Mouse (Mus musculus) embryonic facial prominence, embryonic 10.5 days (tissue): ENCODE data around the gene Fos. TPM values are rescaled to one million over a fixed set of nuclear protein-coding genes. Genes with fewer than 3 reads are reported as not detected.
A peak's percentile ranks its signal among the peaks of the same experiment; 100 is the strongest.

Source experiments
- DNase-seq: peaks from one replicate; pipeline ENCODE4 v3.0.0-alpha.2; 2017; ENCODE audit warnings: low spot score
- H3K27ac ChIP-seq: fragments of 300-500 bp; sonication (generic); replicated peaks from 2 replicates; pipeline ENCODE4 v1.5.1; 2016; ENCODE audit warnings: mild to moderate bottlenecking
- H3K27me3 ChIP-seq: fragments of 300-500 bp; sonication (generic); replicated peaks from 2 replicates; pipeline ENCODE4 v1.6.1; 2016; ENCODE audit warnings: low read depth, mild to moderate bottlenecking; ENCODE audit not compliant: poor library complexity, severe bottlenecking
- H3K36me3 ChIP-seq: fragments of 300-500 bp; sonication (generic); replicated peaks from 2 replicates; pipeline ENCODE4 v1.6.1; 2016; ENCODE audit warnings: mild to moderate bottlenecking, moderate library complexity
- H3K4me1 ChIP-seq: fragments of 300-500 bp; sonication (generic); 2 replicates; pipeline ENCODE4 v1.6.1; 2016
- H3K4me3 ChIP-seq: fragments of 300-500 bp; sonication (generic); 2 replicates; pipeline ENCODE4 v1.5.1; 2016; ENCODE audit warnings: mild to moderate bottlenecking, moderate library complexity
- H3K9me3 ChIP-seq: fragments of 300-500 bp; sonication (generic); 2 replicates; pipeline ENCODE4 v1.6.1; 2016; ENCODE audit warnings: mild to moderate bottlenecking
- WGBS: fragments of 180-500 bp; shearing (Covaris S2); methylation state at CpG from one replicate; pipeline ENCODE4 v1.1.7; 2016; 5-methylcytosine and 5-hydroxymethylcytosine counted together
- polyA plus RNA-seq: library from polyadenylated mRNA; unstranded; fragments of >200 nt; fragmentation: Nextera tagmentation; extraction: Ambion mirVana; gene quantifications from 2 replicates; pipeline ENCODE4 v1.2.1, GENCODE M21; 2016

The Fos gene
- polyA plus RNA-seq, 1 experiment from 2014 or later = 1.8 TPM

DNA sequence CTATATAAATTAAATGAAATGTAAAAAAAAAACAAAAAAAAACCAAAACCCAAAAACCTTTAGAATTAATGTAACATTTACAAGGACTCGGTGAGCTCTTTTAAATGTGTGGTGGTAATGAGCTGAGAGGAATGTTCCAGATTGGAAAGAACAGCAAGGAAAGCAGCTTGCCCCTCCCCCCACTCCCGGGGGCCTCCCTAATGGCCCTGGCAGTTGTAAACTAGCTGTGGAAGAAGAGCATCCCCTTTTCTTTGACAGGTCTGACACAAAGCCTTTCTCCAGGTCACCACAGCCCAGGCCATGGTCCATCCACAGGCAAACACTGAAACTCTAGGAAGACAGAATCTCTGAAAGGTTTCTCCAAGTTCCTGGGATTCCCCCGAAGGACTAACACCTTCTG is 5.5 kb downstream of the Fos start:
- Histone ChIP-seq H3K4me1 (peaks cover 39% of the 10 kb centered on the region), H3K4me3 (no peak overlapping the region), H3K27me3 (peaks cover 44% of the 10 kb centered on the region), H3K36me3 (no peaks in the 10 kb centered on the region), H3K27ac (no peak overlapping the region), H3K9me3 (no peaks in the 10 kb centered on the region)
- DNase-seq = no peak
- WGBS = 50% methylated on average over 3 of the region's 3 CpGs

DNA sequence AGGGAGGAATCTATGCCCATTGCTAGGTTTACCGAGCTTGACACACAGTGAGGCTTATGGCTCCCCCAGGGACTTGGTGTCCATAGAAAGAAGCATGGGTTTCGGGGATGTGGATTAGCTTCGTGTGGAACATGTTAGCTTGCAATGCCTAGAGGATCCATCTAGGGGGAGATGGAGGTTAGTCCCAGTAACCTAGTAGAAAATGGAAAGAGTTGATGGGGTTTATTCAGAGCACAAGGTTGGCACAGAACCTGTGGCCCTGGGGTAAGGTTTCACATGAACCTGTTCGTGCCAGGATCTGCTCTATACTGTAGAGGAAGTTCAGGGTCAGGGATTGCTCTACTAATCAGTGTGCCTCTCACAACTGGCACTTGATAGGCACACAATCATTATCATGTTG is 9.5 kb downstream of the Fos start:
- DNase-seq = no peak
- no peak overlapping the region for H3K27ac ChIP-seq
- no peaks in the 10 kb centered on the region for H3K9me3 ChIP-seq
- peaks cover 23% of the 10 kb centered on the region for H3K27me3 ChIP-seq
- H3K36me3 ChIP-seq = no peaks in the 10 kb centered on the region
- H3K4me1 ChIP-seq = peaks cover 41% of the 10 kb centered on the region
- H3K4me3 ChIP-seq = no peak overlapping the region
- WGBS = 33% methylated on average over 4 of the region's 4 CpGs

DNA sequence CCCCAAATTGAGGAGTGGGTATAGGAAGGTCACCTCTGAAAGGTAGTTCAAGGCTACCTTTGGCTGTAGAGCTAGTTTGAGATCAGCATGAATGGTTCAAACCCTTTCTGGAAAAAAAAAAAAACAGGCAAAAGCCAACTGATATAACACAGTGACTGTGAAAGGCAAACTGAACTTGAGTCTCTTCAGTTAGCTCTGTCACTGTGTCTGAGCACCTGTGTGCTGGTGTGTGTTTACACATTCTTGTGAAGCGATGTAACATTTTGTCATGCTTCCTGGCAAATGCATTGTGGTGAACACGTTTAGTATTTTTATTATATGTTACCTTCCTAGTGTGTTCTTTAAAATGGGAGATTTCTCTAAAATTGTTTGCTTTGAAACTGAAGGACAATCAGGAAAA is 11.0 kb downstream of the Fos start:
- Histone ChIP-seq H3K4me3 (no peak overlapping the region), H3K9me3 (no peaks in the 10 kb centered on the region), H3K36me3 (no peaks in the 10 kb centered on the region), H3K4me1 (peaks cover 31% of the 10 kb centered on the region), H3K27me3 (peaks cover 27% of the 10 kb centered on the region), H3K27ac (no peak overlapping the region)
- DNase-seq = no peak
- WGBS = 81% methylated on average over 2 of the region's 2 CpGs

GRCm38 (mm10) chr12:85485890-85486765 is 12.4 kb downstream of the Fos start:
- WGBS = under 1% methylated on average over 52 of the region's 52 CpGs
- H3K4me1 ChIP-seq = peaks cover 26% of the 10 kb centered on the region
- peak; percentile 99 for DNase-seq
- peaks cover 35% of the 10 kb centered on the region for H3K27me3 ChIP-seq
- peak overlapping the region; percentile 86 for H3K27ac ChIP-seq
- no peaks in the 10 kb centered on the region for H3K36me3 ChIP-seq
- no peaks in the 10 kb centered on the region for H3K9me3 ChIP-seq
- peak overlapping the region; percentile 69 for H3K4me3 ChIP-seq

GRCm38 (mm10) chr12:85486766-85487069 is 13.0 kb downstream of the Fos start:
- peaks cover 35% of the 10 kb centered on the region for H3K27me3 ChIP-seq
- peak; percentile 59 for DNase-seq
- peaks cover 27% of the 10 kb centered on the region for H3K4me1 ChIP-seq
- 1% methylated on average over 20 of the region's 20 CpGs for WGBS
- H3K4me3 ChIP-seq = peak overlapping the region; percentile 69
- H3K36me3 ChIP-seq = no peaks in the 10 kb centered on the region
- H3K9me3 ChIP-seq = no peaks in the 10 kb centered on the region
- 0 out of 2 replicates have a peak overlapping the region, but pooled peaks have one; percentile 86 for H3K27ac ChIP-seq

DNA sequence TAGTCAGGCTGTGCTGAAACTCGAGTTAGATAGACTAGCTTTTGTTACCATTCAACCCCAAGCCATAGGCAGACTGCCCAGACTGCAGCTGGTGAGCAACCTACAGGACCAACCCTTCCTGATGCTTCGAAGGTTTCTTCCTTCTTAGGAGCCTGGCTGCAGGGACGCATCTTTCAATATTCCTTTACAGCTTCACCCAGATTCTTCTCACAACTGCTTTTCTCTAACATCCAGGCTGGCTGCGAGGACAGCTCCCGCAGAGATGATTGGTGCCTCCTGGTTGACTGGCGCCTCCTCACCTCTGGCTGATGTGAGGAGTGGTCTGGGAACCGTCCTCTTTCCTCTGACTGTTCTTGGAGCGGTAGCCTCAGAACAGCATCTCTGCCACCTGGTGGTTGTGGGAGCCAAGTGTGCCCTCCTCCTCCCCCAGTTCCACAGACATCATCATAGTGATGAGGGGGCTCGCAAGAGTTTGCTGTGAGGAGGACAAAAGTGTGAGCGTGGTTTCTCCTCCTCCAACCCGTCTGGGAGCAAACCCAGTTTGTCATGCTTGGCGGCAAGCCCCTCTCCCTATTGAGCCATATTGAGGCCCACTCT is 14.0 kb downstream of the Fos start:
- DNase-seq = peak; percentile 84
- Histone ChIP-seq H3K4me1 (peaks cover 33% of the 10 kb centered on the region), H3K27ac (0 out of 2 replicates have a peak overlapping the region, but pooled peaks have one; percentile 6), H3K9me3 (no peaks in the 10 kb centered on the region), H3K36me3 (no peaks in the 10 kb centered on the region), H3K4me3 (peak overlapping the region; percentile 69), H3K27me3 (peaks cover 35% of the 10 kb centered on the region)
- 3% methylated on average over 12 of the region's 12 CpGs for WGBS

GRCm38 (mm10) chr12:85489232-85489886 is 15.7 kb downstream of the Fos start:
- Histone ChIP-seq H3K27ac (no peak overlapping the region), H3K4me1 (peaks cover 33% of the 10 kb centered on the region), H3K9me3 (no peaks in the 10 kb centered on the region), H3K27me3 (peaks cover 35% of the 10 kb centered on the region), H3K4me3 (no peak overlapping the region), H3K36me3 (no peaks in the 10 kb centered on the region)
- WGBS = 80% methylated on average over 7 of the region's 7 CpGs
- DNase-seq = no peak

DNA sequence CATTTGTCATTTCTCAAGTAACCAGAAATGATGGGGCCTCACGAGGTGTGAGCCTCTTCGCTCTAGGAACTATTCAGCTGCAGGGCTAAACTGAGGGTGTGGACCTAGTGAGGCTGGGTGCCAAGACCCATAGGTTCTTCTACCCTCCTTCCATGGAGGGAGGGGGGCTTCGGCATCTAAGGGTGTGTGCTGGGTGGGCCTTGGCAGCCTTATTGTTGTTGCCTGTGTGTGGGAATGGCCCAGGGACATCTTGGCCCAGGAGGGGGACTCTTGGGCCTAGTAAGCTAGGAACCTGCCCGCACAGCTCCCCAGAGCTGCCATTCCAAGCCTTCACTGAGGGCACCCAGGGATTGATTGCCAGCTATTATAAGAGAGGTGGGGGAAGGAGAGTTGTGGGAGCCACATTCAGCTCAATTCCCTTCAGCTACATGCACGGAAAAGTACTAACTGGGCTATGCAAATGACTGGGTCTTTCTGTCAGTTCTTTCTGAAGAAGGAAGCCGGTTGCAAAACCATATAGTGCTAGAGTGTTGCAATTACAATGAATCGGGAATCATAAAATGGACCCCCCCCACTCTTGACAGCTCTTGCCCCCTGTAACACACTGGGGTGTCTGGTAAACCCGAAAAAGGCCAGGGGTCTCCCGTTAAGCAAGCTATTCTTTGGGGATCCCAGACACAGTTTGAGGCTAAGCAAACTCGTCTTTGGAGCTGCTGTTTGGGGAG is 16.6 kb downstream of the Fos start:
- WGBS = 70% methylated on average over 10 of the region's 10 CpGs
- H3K36me3 ChIP-seq = no peaks in the 10 kb centered on the region

GRCm38 (mm10) chr12:85490991-85491390 is 17.3 kb downstream of the Fos start:
- no peak overlapping the region for H3K4me3 ChIP-seq
- no peaks in the 10 kb centered on the region for H3K36me3 ChIP-seq
- peaks cover 35% of the 10 kb centered on the region for H3K27me3 ChIP-seq
- no peaks in the 10 kb centered on the region for H3K9me3 ChIP-seq
- H3K4me1 ChIP-seq = peaks cover 25% of the 10 kb centered on the region
- no peak for DNase-seq
- WGBS = 84% methylated on average over 1 of the region's 1 CpGs
- no peak overlapping the region for H3K27ac ChIP-seq

More for the DNA sequence above, 16.6 kb downstream of the Fos start:
- Histone ChIP-seq H3K4me1 (peaks cover 30% of the 10 kb centered on the region), H3K27ac (no peak overlapping the region), H3K9me3 (no peaks in the 10 kb centered on the region), H3K27me3 (peaks cover 35% of the 10 kb centered on the region), H3K4me3 (no peak overlapping the region)
- DNase-seq = no peak

DNA sequence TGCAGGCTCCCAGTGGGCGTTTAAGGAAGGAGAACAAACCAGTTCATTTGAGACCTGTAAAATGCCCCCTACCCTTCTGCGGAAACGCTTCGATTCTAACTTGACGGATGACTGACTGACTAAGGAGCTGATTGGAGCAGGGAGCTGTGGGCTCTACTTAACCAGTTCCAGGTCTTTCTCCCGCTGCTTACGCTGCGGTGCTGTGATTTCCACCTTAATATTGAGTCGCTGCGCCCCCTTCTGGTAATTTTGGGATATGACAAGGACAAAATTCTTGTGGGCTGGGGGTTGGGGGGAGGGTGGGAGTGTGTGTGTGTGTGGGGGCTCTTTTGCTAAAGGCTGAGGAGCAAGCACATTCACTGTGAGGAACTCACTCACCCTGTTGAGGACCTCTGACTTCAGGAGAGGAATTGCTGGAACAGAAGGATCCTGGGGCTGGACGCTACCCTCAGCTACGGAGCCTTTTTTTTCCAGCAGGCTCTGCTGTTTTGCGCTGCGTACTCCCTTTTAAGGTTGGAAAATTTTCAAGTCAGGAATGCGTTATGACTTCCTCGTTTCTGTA is 18.5 kb downstream of the Fos start:
- H3K4me1 ChIP-seq = peaks cover 16% of the 10 kb centered on the region
- H3K27me3 ChIP-seq = peaks cover 27% of the 10 kb centered on the region
- 0 out of 2 replicates have a peak overlapping the region, but pooled peaks have one; percentile 30 for H3K27ac ChIP-seq
- no peaks in the 10 kb centered on the region for H3K9me3 ChIP-seq
- WGBS = 25% methylated on average over 16 of the region's 16 CpGs
- DNase-seq = peak; percentile 84
- no peaks in the 10 kb centered on the region for H3K36me3 ChIP-seq
- H3K4me3 ChIP-seq = peak overlapping the region; percentile 31

- H3K9me3 ChIP-seq = no peaks in the 10 kb centered on the region; the same call in 1 of the 2 replicates
- peaks cover 17% of the 10 kb centered on the region for H3K4me1 ChIP-seq
- no peaks in the 10 kb centered on the region; the same call in 1 of the 2 replicates for H3K27me3 ChIP-seq
- no peak overlapping the region for H3K27ac ChIP-seq
- H3K4me3 ChIP-seq = no peak overlapping the region
- WGBS = 84% methylated on average over 7 of the region's 7 CpGs
- no peaks in the 10 kb centered on the region for H3K36me3 ChIP-seq
- DNase-seq = no peak
Observed at GRCm38 (mm10) chr12:85496336-85496735, 22.6 kb downstream of the Fos start.

DNA sequence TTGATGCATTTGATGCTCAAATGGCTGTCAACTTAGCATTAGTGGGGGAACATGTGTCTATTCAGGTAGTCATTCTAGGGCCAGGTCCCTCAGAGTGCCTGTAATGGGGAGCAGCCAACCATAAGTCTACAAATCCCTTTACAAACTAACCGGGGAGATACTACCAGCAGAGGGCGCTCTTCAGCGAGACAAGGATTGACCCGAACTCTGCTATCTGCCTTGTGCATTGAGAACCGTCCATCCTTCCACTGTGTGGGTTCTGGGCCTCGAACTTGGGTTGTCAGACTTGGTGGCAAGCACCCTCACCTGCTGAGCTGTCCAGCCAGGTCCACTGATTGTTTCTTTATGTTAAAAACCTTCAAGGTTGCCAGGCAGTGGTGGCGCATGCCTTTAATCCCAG is 23.1 kb downstream of the Fos start:
- no peak overlapping the region for H3K27ac ChIP-seq
- H3K36me3 ChIP-seq = no peaks in the 10 kb centered on the region
- peak; percentile 78 for DNase-seq
- H3K27me3 ChIP-seq = no peaks in the 10 kb centered on the region; the same call in 1 of the 2 replicates
- WGBS = 21% methylated on average over 7 of the region's 7 CpGs
- peaks cover 16% of the 10 kb centered on the region for H3K4me1 ChIP-seq
- no peak overlapping the region for H3K4me3 ChIP-seq
- no peaks in the 10 kb centered on the region; the same call in 1 of the 2 replicates for H3K9me3 ChIP-seq
